Mouse (Mus musculus) hindbrain, embryonic 10.5 days (tissue): Measurements from ENCODE around the gene Olfr876. TPM values are rescaled to one million over a fixed set of nuclear protein-coding genes. Genes with fewer than 3 reads are reported as not detected.
"Not testable (repeated sequence)": the region's sequence is repeated elsewhere in the genome, so short reads cannot be mapped to it uniquely, and the experiment has no call there.

ENCODE experiments used
- DNase-seq: peaks from one replicate; pipeline ENCODE4 v3.0.0-alpha.2; 2017; ENCODE audit warnings: low spot score
- H3K27ac ChIP-seq: fragments of 300-500 bp; sonication (generic); 2 replicates; pipeline ENCODE4 v1.5.1; 2016; ENCODE audit warnings: mild to moderate bottlenecking, moderate library complexity
- H3K27me3 ChIP-seq: fragments of 300-500 bp; sonication (generic); 2 replicates; pipeline ENCODE4 v1.6.1; 2016; ENCODE audit warnings: mild to moderate bottlenecking; ENCODE audit not compliant: poor library complexity, insufficient read depth, severe bottlenecking
- H3K36me3 ChIP-seq: fragments of 300-500 bp; sonication (generic); 2 replicates; pipeline ENCODE4 v1.6.1; 2016; ENCODE audit warnings: mild to moderate bottlenecking, moderate library complexity
- H3K4me1 ChIP-seq: fragments of 300-500 bp; sonication (generic); replicated peaks from 2 replicates; pipeline ENCODE4 v1.6.1; 2016; ENCODE audit warnings: mild to moderate bottlenecking
- H3K4me3 ChIP-seq: fragments of 300-500 bp; sonication (generic); 2 replicates; pipeline ENCODE4 v1.5.1; 2016; ENCODE audit warnings: mild to moderate bottlenecking, moderate library complexity
- H3K9me3 ChIP-seq: fragments of 300-500 bp; sonication (generic); 2 replicates; pipeline ENCODE4 v1.6.1; 2016; ENCODE audit warnings: mild to moderate bottlenecking, moderate library complexity
- WGBS: fragments of 180-500 bp; shearing (Covaris S2); methylation state at CpG from one replicate; pipeline ENCODE4 v1.1.7; 2016; 5-methylcytosine and 5-hydroxymethylcytosine counted together
- polyA plus RNA-seq: library from polyadenylated mRNA; unstranded; fragments of >200 nt; fragmentation: Nextera tagmentation; extraction: Ambion mirVana; gene quantifications from 2 replicates; pipeline ENCODE4 v1.2.1, GENCODE M21; 2016

Olfr876 gene
- polyA plus RNA-seq, result not detected in 2 replicates

- H3K27me3 ChIP-seq, result no peaks in the 10 kb centered on the region
- H3K4me1 ChIP-seq, result no peaks in the 10 kb centered on the region
- DNase-seq, result no peak
- H3K9me3 ChIP-seq, result no peaks in the 10 kb centered on the region
- H3K4me3 ChIP-seq, result no peak within 1 kb of the TSS
- no peaks in the 10 kb centered on the region for H3K36me3 ChIP-seq
- H3K27ac ChIP-seq, result no peak within 1 kb of the TSS
These were observed at the start of gene Olfr876 for GRCm38 (mm10) chr9:37802731-37803130. TSS of gene Olfr876 (plus strand) at chr9:37803031.

DNA sequence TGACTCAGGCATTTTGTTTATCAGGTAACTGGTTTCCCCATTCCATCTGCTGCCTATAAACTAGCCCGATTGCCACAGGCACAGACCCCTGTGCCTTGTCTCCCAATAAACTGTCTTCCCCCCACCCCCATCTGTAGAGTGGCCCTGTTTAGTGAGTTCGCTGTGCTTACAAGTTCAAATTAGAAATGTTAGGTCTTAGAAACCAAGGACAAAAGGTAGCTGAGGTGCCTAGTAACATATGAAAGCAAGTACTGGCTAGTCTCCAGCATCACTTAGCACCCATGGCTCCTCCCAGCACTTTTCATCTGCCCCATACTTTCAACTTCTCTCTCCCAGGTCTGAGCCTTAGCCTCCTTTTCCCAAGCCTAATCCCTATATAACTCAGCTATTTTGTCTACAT lies 41.1 kb upstream of the Olfr876 start:
- Histone ChIP-seq H3K4me3 (no peak overlapping the region), H3K27me3 (no peaks in the 10 kb centered on the region), H3K27ac (no peak overlapping the region), H3K36me3 (no peaks in the 10 kb centered on the region), H3K9me3 (no peaks in the 10 kb centered on the region), H3K4me1 (no peaks in the 10 kb centered on the region)
- 89% methylated on average over 2 of the region's 2 CpGs for WGBS
- DNase-seq, result no peak

- Histone ChIP-seq H3K9me3 (no peaks in the 10 kb centered on the region), H3K27ac (no peak overlapping the region)
- WGBS, result 57% methylated on average over 2 of the region's 2 CpGs
These were observed 40.3 kb upstream of the Olfr876 start for GRCm38 (mm10) chr9:37762541-37762940.

DNA sequence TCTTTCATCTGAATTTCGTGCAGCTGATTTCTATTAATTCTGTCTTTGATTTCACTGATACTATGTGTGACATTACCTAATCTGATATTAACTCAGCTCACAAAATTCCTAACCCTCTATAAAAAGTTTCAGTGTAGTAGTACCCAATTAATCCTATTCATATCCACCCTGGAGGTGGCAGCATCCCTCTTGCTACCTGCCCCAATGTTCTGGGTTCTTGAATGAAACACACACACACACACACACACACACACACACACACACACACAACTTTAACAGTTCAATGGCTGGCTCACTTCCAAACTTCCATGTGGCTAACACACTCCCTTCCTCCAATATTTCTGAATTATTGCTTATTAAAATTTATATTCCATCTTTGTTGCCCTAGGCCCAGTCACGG lies 32.2 kb upstream of the Olfr876 start:
- WGBS, result 84% methylated on average over 2 of the region's 2 CpGs
- no peaks in the 10 kb centered on the region for H3K36me3 ChIP-seq

More at GRCm38 (mm10) chr9:37762541-37762940, 40.3 kb upstream of the Olfr876 start:
- Histone ChIP-seq H3K4me3 (no peak overlapping the region), H3K27me3 (no peaks in the 10 kb centered on the region), H3K36me3 (no peaks in the 10 kb centered on the region), H3K4me1 (no peaks in the 10 kb centered on the region)
- DNase-seq, result no peak

DNA sequence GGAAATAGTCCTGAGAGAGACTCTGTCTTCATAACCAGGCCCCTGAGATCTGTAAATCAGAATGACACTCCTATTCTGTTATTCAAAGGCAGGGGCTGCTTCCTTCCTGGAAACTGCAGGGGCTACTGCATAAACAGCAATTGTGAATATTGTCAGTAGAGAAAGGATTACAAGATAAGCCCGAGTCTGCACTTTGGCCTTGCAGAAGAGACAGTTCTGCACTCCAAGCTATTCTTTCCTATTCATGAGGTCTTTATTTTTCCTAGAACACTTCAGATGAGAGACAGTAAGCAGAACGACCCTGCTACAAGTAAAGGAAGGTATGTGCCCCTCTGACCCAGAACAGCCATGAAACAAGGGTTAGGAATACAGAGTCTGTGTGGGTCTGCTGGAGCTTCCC lies 31.1 kb upstream of the Olfr876 start, which contains the start of gene Olfr875:
TSS of gene Olfr875 (plus strand) at position 99 of the 400 bp plus-strand sequence.
- no peaks in the 10 kb centered on the region for H3K9me3 ChIP-seq
- no peak within 1 kb of the TSS for H3K4me3 ChIP-seq
- DNase-seq, result no peak
- 37% methylated on average over 2 of the region's 2 CpGs for WGBS
- no peaks in the 10 kb centered on the region for H3K4me1 ChIP-seq
- H3K27me3 ChIP-seq, result no peaks in the 10 kb centered on the region
- no peak within 1 kb of the TSS for H3K27ac ChIP-seq
- no peaks in the 10 kb centered on the region for H3K36me3 ChIP-seq

More for the DNA sequence above, 32.2 kb upstream of the Olfr876 start:
- DNase-seq, result no peak
- H3K27me3 ChIP-seq, result no peaks in the 10 kb centered on the region
- H3K4me1 ChIP-seq, result no peaks in the 10 kb centered on the region
- H3K27ac ChIP-seq, result no peak overlapping the region
- H3K9me3 ChIP-seq, result no peaks in the 10 kb centered on the region
- no peak overlapping the region for H3K4me3 ChIP-seq

GRCm38 (mm10) chr9:37782766-37783260 lies 20.0 kb upstream of the Olfr876 start:
- H3K9me3 ChIP-seq, result no peaks in the 10 kb centered on the region
- peak; percentile 84 for DNase-seq
- H3K27me3 ChIP-seq, result no peaks in the 10 kb centered on the region
- H3K4me3 ChIP-seq, result peak overlapping the region; percentile 47
- H3K27ac ChIP-seq, result peak overlapping the region; percentile 95
- WGBS, result 2% methylated on average over 7 of the region's 7 CpGs
- peaks cover 13% of the 10 kb centered on the region for H3K4me1 ChIP-seq
- H3K36me3 ChIP-seq, result no peaks in the 10 kb centered on the region

- H3K4me1 ChIP-seq, result peaks cover 13% of the 10 kb centered on the region
- H3K27ac ChIP-seq, result peak overlapping the region; percentile 95
- not testable (repeated sequence) for H3K27me3 ChIP-seq, H3K9me3 ChIP-seq, H3K36me3 ChIP-seq
- 54% methylated on average over 11 of the region's 15 CpGs for WGBS
- H3K4me3 ChIP-seq, result peak overlapping the region; percentile 47; the same call in 1 of the 2 replicates
- peak; percentile 40 for DNase-seq
These were observed 19.1 kb upstream of the Olfr876 start for GRCm38 (mm10) chr9:37783394-37784387.

DNA sequence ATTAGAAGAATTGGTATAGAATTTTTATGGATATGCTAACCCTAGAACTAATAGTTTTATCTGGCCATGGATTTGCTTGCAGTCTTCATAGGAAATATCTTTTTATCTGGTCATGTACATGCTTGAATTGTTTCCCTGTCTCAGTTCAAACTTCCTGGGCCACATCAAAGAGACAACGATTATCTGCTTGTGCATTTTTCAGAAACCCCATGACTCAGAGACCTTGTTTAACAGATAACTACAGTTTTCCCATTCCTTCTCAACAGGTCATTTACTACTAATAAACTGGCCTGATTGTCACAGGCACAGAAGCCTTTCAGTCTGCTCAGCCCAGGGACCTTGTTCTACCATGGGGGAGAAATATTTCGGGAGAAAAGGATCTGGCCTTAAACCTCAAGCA lies 16.4 kb upstream of the Olfr876 start:
- Histone ChIP-seq H3K36me3 (no peaks in the 10 kb centered on the region), H3K4me3 (no peak overlapping the region), H3K4me1 (peaks cover 13% of the 10 kb centered on the region), H3K27ac (no peak overlapping the region), H3K9me3 (no peaks in the 10 kb centered on the region), H3K27me3 (no peaks in the 10 kb centered on the region)
- no peak for DNase-seq
- 80% methylated on average over 2 of the region's 2 CpGs for WGBS

DNA sequence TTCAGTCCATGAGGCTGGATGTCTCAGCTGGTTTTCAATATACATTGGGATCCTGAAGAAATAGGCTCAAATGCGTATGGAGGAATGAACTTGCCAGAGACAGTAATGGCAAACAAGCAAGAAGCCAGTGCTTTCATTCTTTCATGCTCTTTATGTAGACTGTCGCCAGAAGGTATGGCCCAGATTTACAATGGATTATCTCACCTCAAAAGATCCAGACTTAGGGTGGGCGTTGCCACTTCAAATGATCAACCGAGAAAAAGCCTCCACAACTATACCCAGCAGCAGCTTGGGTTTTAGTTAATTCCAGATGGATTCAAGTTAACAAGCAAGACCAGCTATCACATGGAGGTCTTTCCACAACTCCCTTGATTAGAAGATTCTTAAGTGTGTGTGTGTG lies 776 bp upstream of the Olfr876 start:
- H3K4me3 ChIP-seq, result no peak overlapping the region
- WGBS, result 83% methylated on average over 4 of the region's 4 CpGs
- H3K4me1 ChIP-seq, result no peaks in the 10 kb centered on the region
- DNase-seq, result no peak
- H3K36me3 ChIP-seq, result no peaks in the 10 kb centered on the region
- no peaks in the 10 kb centered on the region for H3K9me3 ChIP-seq
- no peaks in the 10 kb centered on the region for H3K27me3 ChIP-seq
- H3K27ac ChIP-seq, result no peak overlapping the region

- no peak overlapping the region for H3K4me3 ChIP-seq
- no peaks in the 10 kb centered on the region for H3K9me3 ChIP-seq
- no peak overlapping the region for H3K27ac ChIP-seq
- no peaks in the 10 kb centered on the region for H3K36me3 ChIP-seq
- no peaks in the 10 kb centered on the region for H3K27me3 ChIP-seq
- no peaks in the 10 kb centered on the region for H3K4me1 ChIP-seq
- no peak for DNase-seq
These were observed 4.4 kb downstream of the Olfr876 start for GRCm38 (mm10) chr9:37807235-37807634.

GRCm38 (mm10) chr9:37808456-37808855 lies 5.6 kb downstream of the Olfr876 start:
- no peaks in the 10 kb centered on the region for H3K27me3 ChIP-seq
- H3K9me3 ChIP-seq, result no peaks in the 10 kb centered on the region
- WGBS, result 90% methylated on average over 3 of the region's 3 CpGs
- no peak overlapping the region for H3K27ac ChIP-seq
- no peak overlapping the region for H3K4me3 ChIP-seq
- no peaks in the 10 kb centered on the region for H3K4me1 ChIP-seq
- no peak for DNase-seq
- H3K36me3 ChIP-seq, result no peaks in the 10 kb centered on the region

DNA sequence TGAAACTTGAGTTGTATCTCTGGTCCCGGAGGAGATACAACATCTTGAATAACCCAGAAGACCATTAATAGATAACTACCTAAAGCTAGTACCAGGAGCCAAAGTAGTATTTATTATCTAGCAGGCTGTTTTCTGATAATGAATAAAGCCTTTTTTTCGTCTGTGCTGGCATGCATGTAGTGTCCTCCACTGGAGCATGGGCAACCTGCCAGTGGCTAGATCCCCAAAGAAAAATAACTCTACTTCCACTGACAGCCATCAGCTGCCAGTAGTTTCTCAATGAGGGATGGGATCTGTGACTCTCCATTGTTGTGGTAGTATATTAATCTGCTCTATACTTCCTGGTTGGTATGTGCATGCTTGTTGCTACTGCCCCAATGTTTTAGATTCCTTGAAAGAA lies 6.1 kb downstream of the Olfr876 start:
- DNase-seq, result no peak
- H3K4me3 ChIP-seq, result no peak overlapping the region
- H3K9me3 ChIP-seq, result no peaks in the 10 kb centered on the region
- no peak overlapping the region for H3K27ac ChIP-seq
- no peaks in the 10 kb centered on the region for H3K4me1 ChIP-seq
- no peaks in the 10 kb centered on the region for H3K36me3 ChIP-seq
- H3K27me3 ChIP-seq, result no peaks in the 10 kb centered on the region
- 92% methylated on average over 2 of the region's 2 CpGs for WGBS

DNA sequence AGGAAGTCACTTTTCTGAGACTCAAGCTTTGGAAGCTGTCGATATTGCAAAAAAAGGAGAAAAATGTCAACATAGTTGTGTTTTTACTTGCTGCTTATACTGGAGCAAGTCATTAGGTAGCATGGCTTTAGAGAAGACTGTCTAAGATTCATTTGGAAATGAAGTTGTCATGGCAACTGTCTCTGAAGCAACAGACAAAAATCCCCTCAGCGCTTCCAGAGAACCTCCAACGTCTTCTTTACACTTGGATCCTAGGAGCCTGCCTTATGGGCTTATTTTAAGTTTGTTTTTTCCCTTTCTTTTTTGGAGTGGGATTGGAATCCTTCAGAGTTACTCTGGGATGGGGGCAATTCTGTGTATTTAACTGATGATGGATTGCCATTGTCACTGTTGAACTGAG lies 11.9 kb downstream of the Olfr876 start:
- Histone ChIP-seq H3K36me3 (no peaks in the 10 kb centered on the region), H3K27me3 (no peaks in the 10 kb centered on the region), H3K27ac (no peak overlapping the region), H3K4me3 (no peak overlapping the region), H3K4me1 (no peaks in the 10 kb centered on the region), H3K9me3 (no peaks in the 10 kb centered on the region)
- DNase-seq, result no peak
- WGBS, result 64% methylated on average over 3 of the region's 3 CpGs
